Mouse (Mus musculus): ENCODE measurements around the gene Iqcd. TPM values are rescaled to one million over a fixed set of nuclear protein-coding genes. Genes with fewer than 3 reads are reported as not detected.

Gene Iqcd
- polyA plus RNA-seq, 1 experiment: 0.33 TPM

DNA sequence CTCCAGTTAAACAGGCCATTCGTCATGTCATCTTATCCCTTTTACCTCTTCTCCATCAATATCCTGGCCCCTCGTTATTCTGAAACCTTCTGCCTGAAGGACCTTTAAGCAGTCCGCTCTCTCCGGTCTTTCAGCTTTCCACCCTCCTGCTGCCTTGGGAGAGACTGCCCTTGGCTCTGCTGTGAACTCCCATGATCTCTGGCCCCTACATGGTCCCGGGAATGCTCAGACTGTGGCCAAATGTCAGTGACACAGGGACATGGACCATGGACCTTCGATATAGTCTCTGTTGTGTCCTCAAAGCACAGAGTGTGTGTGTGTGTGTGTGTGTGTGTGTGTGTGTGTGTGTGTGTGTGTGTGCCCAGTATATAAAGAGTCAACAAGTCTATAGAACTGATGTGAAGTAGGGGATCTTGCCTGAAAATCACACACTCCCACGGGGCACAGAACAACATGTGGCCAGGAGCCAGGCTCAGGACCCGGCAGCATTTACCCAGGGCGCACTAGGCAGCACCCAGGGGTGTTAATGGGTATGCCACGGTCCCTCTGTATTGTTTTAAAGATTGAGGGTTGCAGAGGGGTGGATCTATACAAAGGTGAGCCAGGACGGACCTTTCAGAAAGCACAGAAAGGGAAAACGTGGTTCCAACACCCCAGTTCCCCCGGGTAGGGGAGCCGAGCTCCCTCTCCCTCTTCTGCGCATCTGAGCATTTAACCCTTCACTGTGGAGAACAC, 23.5 kb upstream of the Iqcd start:
- Histone ChIP-seq H3K79me2 (ENCODE audit: control insufficient read depth, insufficient read depth) (peaks cover 72% of the 10 kb centered on the region), H3K27me3 (ENCODE audit: control insufficient read depth, insufficient read depth, insufficient read length) (no peaks in the 10 kb centered on the region), H3K4me3 (ENCODE audit: insufficient read depth, poor library complexity, severe bottlenecking) (no peak overlapping the region), H3K79me3 (ENCODE audit: low read depth) (peaks cover 32% of the 10 kb centered on the region), H3K36me3 (ENCODE audit: control insufficient read depth, insufficient read depth) (peaks cover 6% of the 10 kb centered on the region), H3ac (ENCODE audit: control insufficient read depth, insufficient read length, low read depth) (no peak overlapping the region)
- TF ChIP-seq USF1 (IDR thresholded peaks at IDR 0.05; ENCODE audit: low read depth) (no peak), MAX (IDR thresholded peaks at IDR 0.05) (no peak), MYOD1 (IDR thresholded peaks at IDR 0.05; ENCODE audit: control insufficient read depth, insufficient read length, low read depth) (no peak), FOSL1 (IDR thresholded peaks at IDR 0.05; ENCODE audit: insufficient read depth, low read length, poor library complexity, severe bottlenecking) (no peak), MYOG (IDR thresholded peaks at IDR 0.05; ENCODE audit: control insufficient read depth, extremely low read depth, insufficient read length) (no peak), CTCF (IDR thresholded peaks at IDR 0.05; ENCODE audit: control insufficient read depth, insufficient read depth, insufficient read length) (no peak), CEBPB (IDR thresholded peaks at IDR 0.05; ENCODE audit: low read depth) (no peak)

DNA sequence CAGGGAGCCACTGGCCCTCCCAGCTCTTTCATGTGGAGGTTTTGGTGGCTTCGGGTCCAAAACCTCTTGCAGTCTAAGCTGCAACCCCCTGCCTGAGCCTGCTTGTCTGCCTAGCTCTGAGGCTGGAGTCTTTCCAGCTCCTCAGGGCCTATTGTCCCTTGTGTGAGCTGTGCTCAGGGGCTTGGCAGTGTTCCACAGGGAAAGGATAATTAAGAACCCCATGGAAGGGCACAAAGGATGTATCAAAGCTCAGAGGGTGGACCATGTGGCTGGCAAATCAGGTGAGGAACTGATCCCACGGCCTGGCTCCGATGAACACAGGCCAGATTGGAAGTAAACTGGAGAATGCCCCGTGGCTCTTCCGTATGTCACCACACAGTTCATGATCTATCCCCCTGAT, 22.7 kb upstream of the Iqcd start:
- H3K27me3 ChIP-seq (ENCODE audit: control insufficient read depth, insufficient read depth, insufficient read length): no peaks in the 10 kb centered on the region
- H3K79me2 ChIP-seq (ENCODE audit: control insufficient read depth, insufficient read depth): peaks cover 79% of the 10 kb centered on the region

DNA sequence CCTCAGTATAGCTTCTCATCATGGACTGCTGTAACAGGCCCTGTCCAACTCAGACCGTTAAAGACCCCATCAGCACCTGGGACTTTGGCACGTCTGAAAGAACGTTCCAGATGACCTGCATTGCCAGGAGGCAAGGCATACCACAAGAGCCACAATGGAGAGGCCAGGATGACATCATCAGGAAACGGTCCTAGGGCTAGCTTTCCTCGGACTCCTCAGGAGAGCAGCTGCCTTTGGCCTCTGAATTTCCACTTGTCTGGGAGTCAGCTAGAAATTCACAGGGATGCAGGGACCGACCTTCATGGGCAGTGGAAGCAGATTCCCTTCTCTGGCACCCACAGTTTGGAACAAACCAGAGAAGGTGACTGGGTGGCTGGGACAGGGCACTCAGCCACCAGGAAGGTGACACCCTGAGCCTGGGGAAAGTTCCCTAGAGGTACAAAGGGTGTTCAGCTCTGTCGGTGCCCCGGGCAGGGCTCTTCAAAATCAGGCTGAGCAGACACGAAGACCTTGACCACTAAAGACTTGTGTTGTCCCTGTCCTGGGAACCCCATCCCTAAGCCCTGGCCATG, 22.0 kb upstream of the Iqcd start:
- H3K79me2 ChIP-seq (ENCODE audit: control insufficient read depth, insufficient read depth): peaks cover 84% of the 10 kb centered on the region
- no peak overlapping the region for H3K4me3 ChIP-seq (ENCODE audit: insufficient read depth, poor library complexity, severe bottlenecking)
- H3K36me3 ChIP-seq (ENCODE audit: control insufficient read depth, insufficient read depth): peaks cover 6% of the 10 kb centered on the region
- H3K27me3 ChIP-seq (ENCODE audit: control insufficient read depth, insufficient read depth, insufficient read length): no peaks in the 10 kb centered on the region
- H3ac ChIP-seq (ENCODE audit: control insufficient read depth, insufficient read length, low read depth): peak overlapping the region; percentile 9
- peaks cover 38% of the 10 kb centered on the region for H3K79me3 ChIP-seq (ENCODE audit: low read depth)
- TF ChIP-seq MYOD1 (IDR thresholded peaks at IDR 0.05; ENCODE audit: control insufficient read depth, insufficient read length, low read depth): peak; percentile 77
- no peak for TF ChIP-seq CEBPB (IDR thresholded peaks at IDR 0.05; ENCODE audit: low read depth)

More for the DNA sequence above, 22.7 kb upstream of the Iqcd start:
- no peak overlapping the region for H3K4me3 ChIP-seq (ENCODE audit: insufficient read depth, poor library complexity, severe bottlenecking)
- peaks cover 33% of the 10 kb centered on the region for H3K79me3 ChIP-seq (ENCODE audit: low read depth)
- no peak overlapping the region for H3ac ChIP-seq (ENCODE audit: control insufficient read depth, insufficient read length, low read depth)
- H3K36me3 ChIP-seq (ENCODE audit: control insufficient read depth, insufficient read depth): peaks cover 6% of the 10 kb centered on the region
- no peak for TF ChIP-seq CTCF (IDR thresholded peaks at IDR 0.05; ENCODE audit: control insufficient read depth, insufficient read depth, insufficient read length)
- TF ChIP-seq USF1 (IDR thresholded peaks at IDR 0.05; ENCODE audit: low read depth): no peak
- TF ChIP-seq MAX (IDR thresholded peaks at IDR 0.05): no peak
- no peak for TF ChIP-seq CEBPB (IDR thresholded peaks at IDR 0.05; ENCODE audit: low read depth)
- no peak for TF ChIP-seq MYOG (IDR thresholded peaks at IDR 0.05; ENCODE audit: control insufficient read depth, extremely low read depth, insufficient read length)
- no peak for TF ChIP-seq FOSL1 (IDR thresholded peaks at IDR 0.05; ENCODE audit: insufficient read depth, low read length, poor library complexity, severe bottlenecking)
- TF ChIP-seq MYOD1 (IDR thresholded peaks at IDR 0.05; ENCODE audit: control insufficient read depth, insufficient read length, low read depth): no peak

- peaks cover 6% of the 10 kb centered on the region for H3K36me3 ChIP-seq (ENCODE audit: control insufficient read depth, insufficient read depth)
- H3K4me3 ChIP-seq (ENCODE audit: insufficient read depth, poor library complexity, severe bottlenecking): no peak overlapping the region
- no peak overlapping the region for H3ac ChIP-seq (ENCODE audit: control insufficient read depth, insufficient read length, low read depth)
- TF ChIP-seq CEBPB (IDR thresholded peaks at IDR 0.05; ENCODE audit: low read depth) (no peak), MAX (IDR thresholded peaks at IDR 0.05) (peak; percentile 87), MYOG (IDR thresholded peaks at IDR 0.05; ENCODE audit: control insufficient read depth, extremely low read depth, insufficient read length) (no peak), USF1 (IDR thresholded peaks at IDR 0.05; ENCODE audit: low read depth) (no peak), MYOD1 (IDR thresholded peaks at IDR 0.05; ENCODE audit: control insufficient read depth, insufficient read length, low read depth) (peak; percentile 61)
- H3K79me3 ChIP-seq (ENCODE audit: low read depth): peaks cover 37% of the 10 kb centered on the region
- peaks cover 84% of the 10 kb centered on the region for H3K79me2 ChIP-seq (ENCODE audit: control insufficient read depth, insufficient read depth)
- H3K27me3 ChIP-seq (ENCODE audit: control insufficient read depth, insufficient read depth, insufficient read length): no peaks in the 10 kb centered on the region
Measured at GRCm38 (mm10) chr5:120567253-120567701, 21.5 kb upstream of the Iqcd start.

DNA sequence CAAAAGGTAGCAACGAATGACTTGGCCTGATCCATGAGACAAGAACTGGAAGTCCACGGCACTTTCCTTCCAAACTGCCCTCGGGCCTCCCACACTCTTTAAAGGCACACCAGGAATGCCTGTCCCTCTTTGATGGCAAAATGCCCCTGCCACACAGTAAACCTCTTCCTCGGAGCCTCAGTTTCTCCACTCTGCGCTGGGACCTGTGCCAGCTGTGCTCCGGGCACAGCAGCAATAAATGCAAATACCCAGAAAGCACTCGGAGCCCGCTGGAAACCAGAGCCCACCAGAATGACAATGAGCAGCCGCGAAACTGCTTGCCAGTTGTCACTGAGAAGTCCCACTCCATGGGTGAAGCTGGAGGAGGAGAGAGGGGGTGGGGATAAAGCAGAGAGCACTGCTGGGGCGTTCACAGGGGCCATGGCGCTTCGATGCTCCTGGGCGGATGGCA, 21.0 kb upstream of the Iqcd start:
- no peak overlapping the region for H3K4me3 ChIP-seq (ENCODE audit: insufficient read depth, poor library complexity, severe bottlenecking)
- peaks cover 84% of the 10 kb centered on the region for H3K79me2 ChIP-seq (ENCODE audit: control insufficient read depth, insufficient read depth)
- H3ac ChIP-seq (ENCODE audit: control insufficient read depth, insufficient read length, low read depth): no peak overlapping the region
- no peaks in the 10 kb centered on the region for H3K27me3 ChIP-seq (ENCODE audit: control insufficient read depth, insufficient read depth, insufficient read length)
- peaks cover 39% of the 10 kb centered on the region for H3K79me3 ChIP-seq (ENCODE audit: low read depth)
- peaks cover 6% of the 10 kb centered on the region for H3K36me3 ChIP-seq (ENCODE audit: control insufficient read depth, insufficient read depth)
- TF ChIP-seq CTCF (IDR thresholded peaks at IDR 0.05; ENCODE audit: control insufficient read depth, insufficient read depth, insufficient read length) (no peak), USF1 (IDR thresholded peaks at IDR 0.05; ENCODE audit: low read depth) (no peak), MYOD1 (IDR thresholded peaks at IDR 0.05; ENCODE audit: control insufficient read depth, insufficient read length, low read depth) (no peak), MYOG (IDR thresholded peaks at IDR 0.05; ENCODE audit: control insufficient read depth, extremely low read depth, insufficient read length) (no peak), FOSL1 (IDR thresholded peaks at IDR 0.05; ENCODE audit: insufficient read depth, low read length, poor library complexity, severe bottlenecking) (no peak), CEBPB (IDR thresholded peaks at IDR 0.05; ENCODE audit: low read depth) (no peak), MAX (IDR thresholded peaks at IDR 0.05) (no peak)
